14 mouse cellular contexts compared by ENCODE assay signal in the genomic region with DNA sequence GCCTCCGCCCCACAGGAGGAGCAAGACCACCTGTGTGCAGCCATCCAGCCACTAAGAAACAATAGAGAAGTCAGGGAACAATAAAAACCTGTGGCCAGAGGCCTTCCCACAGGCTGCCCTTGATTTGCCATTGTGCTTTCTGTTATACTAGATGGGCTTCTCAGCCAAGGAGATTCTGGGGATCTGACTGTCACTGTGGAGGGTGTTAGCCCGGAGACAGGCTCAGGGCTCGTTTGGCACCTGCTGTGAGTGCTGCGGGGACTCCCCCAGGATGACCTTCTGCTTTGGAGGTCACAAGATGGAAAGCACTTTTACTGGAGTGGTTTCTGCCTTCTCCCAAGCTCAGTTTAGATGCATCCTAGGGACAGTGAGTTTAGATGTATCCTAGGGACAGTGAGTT.
"Had no signal": no experiment of that assay in that cellular context is flagged by ENCODE, and none has a peak within 500 bp of the region (broad histone marks: within the 10 kb centered on the region; RNA-seq: fewer than 3 reads in every experiment).

No protein-coding gene starts in this region.

- ATAC-seq: midbrain, embryonic 16.5 days had no signal

- H3K4me2 ChIP-seq: liver, embryonic 13.5 days; midbrain, embryonic 12.5 days; neural tube, embryonic 13.5 days had no signal

- H3K27me3 ChIP-seq: liver, embryonic 13.5 days; midbrain, embryonic 12.5 days; neural tube, embryonic 13.5 days had no signal

- H3K4me3 ChIP-seq: layer of hippocampus, adult 2 months; liver, embryonic 13.5 days; midbrain, embryonic 12.5 days; myocyte; neural tube, embryonic 13.5 days had no signal

- H3K9ac ChIP-seq: liver, embryonic 13.5 days; midbrain, embryonic 12.5 days; neural tube, embryonic 13.5 days had no signal

- H3K27ac ChIP-seq: layer of hippocampus, adult 2 months; liver, embryonic 13.5 days; macrophage; midbrain, embryonic 12.5 days had no signal

- H3K9me3 ChIP-seq: liver, embryonic 13.5 days; midbrain, embryonic 12.5 days; neural tube, embryonic 13.5 days had no signal

- DNase-seq: kidney, adult 9 months; kidney, postnatal 25 days; layer of hippocampus, adult 9-11 months; liver, embryonic 13.5 days; lung, adult 2 months; lung, postnatal 14 days; thymus, adult 18-20 months; thymus, postnatal 36 days had no signal
